Mouse (Mus musculus): Measurements from ENCODE around the gene Tnik.

Gene Tnik

GRCm38 (mm10) chr3:28410269-28410668, 147.3 kb downstream of the Tnik start:
- DNase-seq, result no peak

- no peak for DNase-seq
Observed at GRCm38 (mm10) chr3:28415986-28416385, 153.0 kb downstream of the Tnik start.

- no peak for DNase-seq
Observed at GRCm38 (mm10) chr3:28417091-28417715, 154.2 kb downstream of the Tnik start.

GRCm38 (mm10) chr3:28420194-28420593, 157.2 kb downstream of the Tnik start:
- no peak for DNase-seq

GRCm38 (mm10) chr3:28420698-28421097, 157.7 kb downstream of the Tnik start:
- DNase-seq, result no peak

GRCm38 (mm10) chr3:28421798-28422197, 158.8 kb downstream of the Tnik start:
- no peak for DNase-seq

- no peak for DNase-seq
Observed at GRCm38 (mm10) chr3:28422221-28422620, 159.2 kb downstream of the Tnik start.

GRCm38 (mm10) chr3:28425911-28426310, 162.9 kb downstream of the Tnik start:
- no peak for DNase-seq

GRCm38 (mm10) chr3:28431459-28431858, 168.4 kb downstream of the Tnik start:
- DNase-seq, result no peak

- DNase-seq, result no peak
Observed at GRCm38 (mm10) chr3:28432321-28432720, 169.3 kb downstream of the Tnik start.

GRCm38 (mm10) chr3:28435478-28435877, 172.5 kb downstream of the Tnik start:
- no peak for DNase-seq

- DNase-seq, result no peak
Observed at GRCm38 (mm10) chr3:28437429-28437828, 174.4 kb downstream of the Tnik start.

- no peak for DNase-seq
Observed at GRCm38 (mm10) chr3:28441545-28441944, 178.5 kb downstream of the Tnik start.

- no peak for DNase-seq
Observed at GRCm38 (mm10) chr3:28442116-28442515, 179.1 kb downstream of the Tnik start.

- DNase-seq, result no peak
Observed at GRCm38 (mm10) chr3:28447950-28448349, 184.9 kb downstream of the Tnik start.

- DNase-seq, result no peak
Observed at GRCm38 (mm10) chr3:28453458-28453857, 190.4 kb downstream of the Tnik start.

- no peak for DNase-seq
Observed at GRCm38 (mm10) chr3:28456842-28457241, 193.8 kb downstream of the Tnik start.

- DNase-seq, result no peak
Observed at GRCm38 (mm10) chr3:28457517-28457916, 194.5 kb downstream of the Tnik start.

GRCm38 (mm10) chr3:28466688-28467087, 203.7 kb downstream of the Tnik start:
- DNase-seq, result no peak

- no peak for DNase-seq
Observed at GRCm38 (mm10) chr3:28467148-28467754, 204.2 kb downstream of the Tnik start.

GRCm38 (mm10) chr3:28467871-28468285, 204.9 kb downstream of the Tnik start:
- DNase-seq, result no peak

- DNase-seq, result no peak
Observed at GRCm38 (mm10) chr3:28473439-28473838, 210.4 kb downstream of the Tnik start.

- DNase-seq, result no peak
Observed at GRCm38 (mm10) chr3:28477373-28477772, 214.4 kb downstream of the Tnik start.

GRCm38 (mm10) chr3:28485716-28486115, 222.7 kb downstream of the Tnik start:
- DNase-seq, result no peak

- DNase-seq, result no peak
Observed at GRCm38 (mm10) chr3:28487418-28487817, 224.4 kb downstream of the Tnik start.
